Mouse (Mus musculus) kidney, postnatal 25 days (tissue): ENCODE results near the gene Fam3c.
A peak's percentile ranks its signal among the peaks of the same experiment; 100 is the strongest.

Experiments used
- DNase-seq, 2 experiments: peaks; one replicate each; pipeline ENCODE4 v3.0.0; 2021; ENCODE audit warnings: mixed read lengths in 2 of 2

The Fam3c gene

GRCm38 (mm10) chr6:22351551-22351950 is 4.5 kb downstream of the Fam3c start:
- no peak for DNase-seq

DNA sequence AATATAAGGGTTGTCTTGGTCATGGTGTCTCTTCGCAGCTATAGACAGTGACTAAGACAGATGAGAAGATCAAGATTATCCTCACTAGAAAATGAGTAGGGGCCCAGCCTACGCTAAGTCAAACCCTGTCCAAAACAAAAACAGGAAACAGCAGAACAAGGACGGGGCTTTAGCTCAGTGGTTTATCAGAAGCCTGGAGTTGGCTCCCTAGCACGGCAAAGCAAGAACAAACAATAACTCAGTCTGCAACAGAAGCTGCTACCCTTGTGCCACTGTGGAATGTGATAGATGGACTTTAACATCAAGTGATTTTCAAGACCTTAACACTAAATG is 5.8 kb downstream of the Fam3c start:
- no peak for DNase-seq

- DNase-seq, result no peak
Measured at GRCm38 (mm10) chr6:22349531-22350238, 6.4 kb downstream of the Fam3c start.

GRCm38 (mm10) chr6:22348975-22349374 is 7.1 kb downstream of the Fam3c start:
- DNase-seq, result no peak

DNA sequence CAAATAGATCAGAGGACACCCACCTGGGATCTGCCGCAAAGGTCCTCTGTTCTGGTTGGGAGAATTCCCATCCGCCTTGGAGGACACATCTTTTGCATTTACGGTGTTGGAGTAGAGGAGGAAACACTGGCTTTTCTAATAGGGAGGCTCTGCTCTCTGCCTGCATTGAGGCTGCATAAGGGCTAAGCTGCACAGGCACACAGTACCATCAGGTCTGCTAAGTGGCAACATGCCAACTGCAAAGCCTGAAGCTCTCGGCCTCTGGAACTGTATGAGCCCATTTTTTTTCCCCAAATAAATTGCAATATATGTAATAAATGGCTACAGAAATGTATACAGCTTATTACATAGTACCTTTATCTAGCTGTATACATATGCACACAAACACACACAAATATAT is 7.9 kb downstream of the Fam3c start:
- no peak for DNase-seq

DNA sequence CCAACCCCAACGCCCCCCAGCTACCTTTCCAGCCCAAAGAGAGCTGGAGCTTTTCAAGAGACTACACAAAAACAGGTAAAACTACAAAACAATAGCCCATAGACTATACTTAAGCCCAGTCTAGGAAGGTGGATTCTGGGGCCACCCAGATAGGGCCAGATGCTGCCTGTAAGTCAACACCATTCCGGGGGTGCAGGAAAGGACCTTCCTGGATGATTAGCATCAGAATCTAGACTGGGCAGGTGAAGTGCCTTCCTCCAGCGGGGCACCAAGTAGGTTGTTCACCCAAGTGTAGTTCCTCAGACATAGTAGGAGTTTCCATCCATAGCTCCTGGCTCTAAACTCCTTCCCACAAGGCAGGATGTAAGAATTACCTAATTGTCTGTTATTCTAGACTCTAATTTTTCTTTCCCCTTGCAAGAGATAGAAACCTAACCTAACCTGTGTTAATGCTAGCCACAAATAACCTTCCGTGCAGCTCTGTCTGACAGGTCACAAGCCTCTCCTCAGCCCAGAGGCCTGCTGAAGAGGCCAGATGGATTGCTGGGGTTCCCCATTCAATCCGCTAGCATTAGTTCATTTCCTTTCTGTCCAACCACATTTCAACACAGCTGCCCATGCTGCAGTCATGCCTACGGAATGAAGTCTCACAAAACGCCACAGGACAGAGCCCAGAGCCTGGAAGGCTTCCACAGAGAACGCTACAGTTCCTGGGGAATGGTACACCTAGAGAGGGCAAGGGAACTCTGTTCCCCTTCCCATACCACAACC is 8.7 kb downstream of the Fam3c start:
- no peak for DNase-seq

GRCm38 (mm10) chr6:22344443-22344842 is 11.6 kb downstream of the Fam3c start:
- DNase-seq, result no peak

- no peak for DNase-seq
Measured at GRCm38 (mm10) chr6:22343706-22344105, 12.3 kb downstream of the Fam3c start.

GRCm38 (mm10) chr6:22343292-22343691 is 12.8 kb downstream of the Fam3c start:
- no peak for DNase-seq

DNA sequence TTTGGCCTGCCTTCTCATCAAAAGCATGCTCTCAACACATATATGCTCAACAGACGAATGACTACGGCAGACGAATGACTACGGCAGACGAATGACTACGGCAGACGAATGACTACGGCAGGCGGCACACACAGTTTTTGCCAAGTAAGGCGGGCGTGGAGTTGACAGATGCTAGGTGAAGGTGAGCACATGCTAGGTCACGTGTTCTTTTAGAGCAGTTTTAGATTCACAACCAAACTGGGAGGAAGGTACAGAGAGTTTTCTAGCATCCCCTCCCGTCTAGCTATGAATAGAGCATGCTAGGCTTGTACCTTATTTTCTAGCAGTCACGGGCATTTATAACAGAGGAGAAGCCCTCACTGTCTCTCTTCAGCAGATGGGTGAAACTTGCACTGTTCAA is 15.3 kb downstream of the Fam3c start:
- no peak for DNase-seq

DNA sequence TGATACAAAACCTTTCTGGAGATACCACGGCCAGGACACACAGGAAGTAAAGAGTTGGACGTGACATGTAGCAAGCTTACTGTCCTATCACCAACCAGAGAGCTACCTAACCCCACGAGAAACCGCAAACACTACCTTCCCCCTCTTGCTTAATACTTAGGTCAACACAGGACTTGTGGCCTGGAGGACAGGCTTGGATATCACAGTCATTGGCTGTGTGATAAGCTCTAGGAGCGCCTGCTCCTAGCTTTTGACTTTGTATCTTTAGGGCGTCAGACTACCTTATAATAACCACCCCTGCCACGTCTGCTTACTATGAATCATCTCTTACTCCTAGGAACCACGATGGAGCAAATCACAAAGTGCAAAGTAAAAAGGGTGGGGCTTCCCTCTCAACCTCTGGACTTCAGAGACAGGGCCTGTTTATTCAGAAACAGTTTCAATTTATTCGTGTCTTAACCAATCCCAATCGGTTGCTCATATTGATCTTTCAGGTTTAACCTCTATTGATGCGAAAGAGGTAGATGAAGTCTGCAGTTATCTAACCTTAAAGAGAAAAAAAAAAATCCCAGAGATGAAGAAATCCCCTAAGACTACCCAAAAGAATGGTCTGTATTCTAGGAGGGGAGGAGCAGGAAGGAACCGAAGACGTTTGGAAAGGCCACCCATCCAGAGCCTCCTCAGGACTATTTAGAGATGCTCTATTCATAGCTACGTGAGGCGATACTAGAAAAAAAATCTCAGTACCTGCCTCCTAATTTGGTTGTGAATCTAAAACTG is 16.1 kb downstream of the Fam3c start:
- no peak for DNase-seq

DNA sequence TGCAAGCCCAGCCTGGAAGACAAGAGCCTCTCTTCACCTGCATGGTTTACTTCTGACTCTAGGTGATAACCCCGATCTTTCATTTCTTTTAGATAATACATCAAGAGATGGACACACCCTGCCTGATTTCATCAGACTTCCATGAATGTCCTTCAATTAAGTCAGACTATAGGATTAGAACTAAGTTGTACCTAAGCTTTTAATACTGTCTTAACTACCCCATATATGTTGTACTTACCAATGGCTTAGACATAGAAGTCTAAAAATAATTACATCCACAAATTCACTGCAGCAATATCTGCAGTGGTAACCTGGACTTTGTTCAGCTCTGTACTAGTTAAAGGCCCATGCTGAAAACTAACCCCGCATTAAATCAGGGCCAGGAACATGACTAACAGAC is 23.5 kb downstream of the Fam3c start:
- no peak for DNase-seq

DNA sequence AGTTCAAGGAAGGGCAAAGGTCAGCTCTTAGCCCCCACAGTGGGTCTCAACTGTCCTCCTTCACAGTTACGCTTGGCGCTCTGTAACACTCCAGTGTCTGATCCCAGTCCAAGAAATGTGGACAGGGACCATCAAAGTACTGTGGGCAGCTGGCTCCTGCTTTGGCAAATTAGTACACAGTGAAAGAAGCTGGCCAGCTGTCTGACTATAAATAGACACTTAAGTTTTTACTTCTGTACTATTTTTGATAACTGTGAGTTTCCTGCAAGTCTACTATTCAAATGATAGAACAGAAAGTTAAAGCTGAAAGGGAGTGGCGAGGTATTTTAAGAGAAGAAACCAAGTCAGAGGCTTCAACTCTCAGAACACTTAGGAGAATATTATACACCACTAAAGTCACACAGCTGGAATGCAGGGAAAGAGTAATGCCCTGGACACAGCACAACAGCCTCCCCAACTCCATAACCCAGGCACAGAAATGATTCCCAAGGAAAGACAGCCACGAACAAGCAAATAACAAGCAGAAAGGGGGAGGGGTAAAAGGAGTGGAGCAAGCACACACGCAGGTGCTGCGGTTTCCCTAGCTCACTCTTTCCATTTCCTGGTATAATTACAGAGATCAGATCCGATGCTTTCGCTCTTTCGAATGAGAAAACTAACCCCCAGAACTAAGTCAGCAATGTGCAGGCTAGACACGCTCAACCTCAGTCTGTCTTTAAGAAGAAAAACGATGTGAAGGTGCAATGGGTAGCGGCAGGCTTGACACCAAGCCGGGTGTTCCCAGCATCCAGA is 25.7 kb downstream of the Fam3c start:
- no peak for DNase-seq

DNA sequence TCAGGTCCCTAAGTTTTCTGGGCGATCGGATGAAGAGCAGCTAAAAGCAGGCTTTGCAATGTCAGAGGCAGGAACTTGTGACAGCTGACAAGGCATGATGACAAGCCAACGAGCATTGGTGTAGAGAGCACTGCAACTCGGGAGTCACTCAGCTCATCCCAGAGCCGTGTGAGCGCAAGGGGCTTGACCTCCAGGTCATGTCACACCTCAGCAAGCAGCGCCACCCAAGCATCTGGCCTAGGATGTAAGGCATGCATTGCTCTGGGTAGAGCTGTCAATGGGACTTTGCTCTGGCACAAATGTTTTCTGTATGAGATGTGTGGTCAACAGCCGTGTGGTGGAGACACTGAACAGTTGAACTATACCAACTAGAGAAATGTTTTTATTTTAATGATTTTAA is 28.1 kb downstream of the Fam3c start:
- no peak for DNase-seq

GRCm38 (mm10) chr6:22327091-22327490 is 29.0 kb downstream of the Fam3c start:
- peak; percentile 38 to 46 for DNase-seq

GRCm38 (mm10) chr6:22326289-22326688 is 29.8 kb downstream of the Fam3c start:
- DNase-seq, result no peak

DNA sequence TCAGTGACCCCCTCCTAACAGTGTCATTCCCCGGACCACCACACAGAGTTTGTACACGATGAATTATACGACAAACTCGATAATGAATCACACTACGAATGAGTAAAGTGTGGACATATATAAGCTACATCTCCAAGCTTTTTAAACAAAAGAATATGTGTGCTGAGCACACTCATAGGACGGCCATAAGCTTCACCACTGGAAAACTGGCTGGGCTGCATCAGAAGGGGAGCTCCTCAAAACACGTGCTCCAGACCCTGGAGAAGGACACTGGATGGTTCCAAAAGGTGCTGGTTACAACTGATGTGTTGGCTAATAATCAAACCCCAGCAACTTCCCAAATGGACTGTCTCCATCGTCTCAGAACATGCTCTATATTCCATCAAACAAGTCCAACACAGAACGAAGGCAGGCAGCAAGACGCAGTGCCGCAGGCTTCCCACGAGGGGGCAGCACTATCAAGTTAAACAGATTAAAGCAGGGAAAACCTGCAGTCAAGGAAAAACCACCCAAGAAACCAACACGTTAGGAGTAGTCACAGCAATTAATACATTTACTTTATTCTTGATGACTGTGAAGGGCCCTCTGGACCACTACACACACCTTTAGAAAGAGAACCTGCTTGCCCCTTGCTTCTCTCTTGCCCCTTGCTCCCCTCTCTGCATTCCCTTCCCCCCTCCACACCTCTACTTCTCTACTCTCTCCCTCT is 30.5 kb downstream of the Fam3c start:
- peak; percentile 69 to 82 for DNase-seq

DNA sequence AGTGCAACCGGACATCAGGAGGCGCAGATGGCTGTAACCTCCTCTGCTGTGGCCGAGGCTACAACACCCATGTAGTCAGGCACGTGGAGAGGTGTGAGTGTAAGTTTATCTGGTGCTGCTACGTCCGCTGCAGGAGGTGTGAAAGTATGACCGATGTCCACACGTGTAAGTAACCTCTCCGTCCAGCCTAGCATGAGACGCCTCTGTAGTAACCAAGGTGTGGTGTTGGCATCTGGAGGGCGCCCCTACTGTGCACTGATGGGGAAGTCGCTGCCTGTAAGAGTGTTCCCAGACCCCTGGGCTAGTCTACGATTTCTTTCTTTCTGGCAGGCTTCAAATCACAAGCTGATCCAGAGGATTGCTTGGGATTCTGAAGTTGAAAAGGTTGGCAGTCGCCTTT is 58.0 kb downstream of the Fam3c start:
- DNase-seq, result no peak

DNA sequence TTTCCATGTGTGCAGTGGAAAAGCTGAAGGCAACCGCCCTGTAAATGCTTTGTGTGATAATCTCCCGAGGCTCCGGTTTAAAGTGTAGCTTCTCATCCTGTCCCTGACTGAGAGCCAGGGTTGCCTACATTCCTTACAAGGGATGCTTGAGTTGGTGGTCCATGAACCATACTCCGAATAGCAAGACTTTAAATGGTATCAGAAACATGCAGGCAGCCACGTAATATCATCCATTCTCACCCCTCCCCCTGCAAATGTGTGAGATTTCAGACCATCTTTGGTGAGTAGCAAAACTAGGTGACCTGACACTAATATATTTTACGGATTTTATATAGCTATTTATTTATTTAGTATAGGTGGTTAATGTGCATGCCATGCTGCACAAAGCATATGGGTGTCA is 59.0 kb downstream of the Fam3c start:
- no peak for DNase-seq

DNA sequence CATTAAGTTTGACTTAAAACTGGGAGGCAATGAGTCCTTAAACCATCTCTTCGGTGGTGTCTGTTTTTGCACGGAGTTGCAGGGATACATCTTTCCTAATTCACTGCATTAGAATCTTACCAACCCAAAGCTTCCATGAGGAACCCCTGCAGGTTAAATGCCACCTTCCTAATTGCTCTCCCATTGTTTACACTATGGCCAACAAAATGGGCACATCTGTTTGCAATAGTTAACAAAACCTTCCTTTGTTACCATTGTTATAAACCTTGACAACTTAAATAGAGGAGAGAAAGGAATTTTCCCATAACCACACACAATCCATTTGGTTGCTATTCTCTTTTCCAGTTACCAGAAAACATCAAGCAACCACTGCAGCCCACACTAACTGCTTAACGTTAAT is 62.1 kb downstream of the Fam3c start:
- DNase-seq, result no peak

GRCm38 (mm10) chr6:22292056-22292455 is 64.0 kb downstream of the Fam3c start:
- no peak for DNase-seq

DNA sequence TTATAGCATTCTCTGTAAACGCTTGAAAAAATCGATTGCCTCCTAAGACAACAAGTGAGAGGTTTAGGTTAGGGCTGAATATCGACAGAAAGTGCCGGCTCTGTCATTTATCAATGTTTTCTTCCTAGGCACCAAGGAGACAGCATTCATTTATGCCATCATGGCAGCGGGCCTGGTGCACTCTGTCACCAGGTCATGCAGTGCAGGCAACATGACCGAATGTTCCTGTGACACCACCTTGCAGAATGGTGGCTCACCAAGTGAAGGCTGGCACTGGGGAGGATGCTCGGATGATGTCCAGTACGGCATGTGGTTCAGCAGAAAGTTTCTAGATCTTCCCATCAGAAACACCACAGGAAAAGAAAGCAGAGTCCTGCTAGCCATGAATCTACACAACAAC is 65.3 kb downstream of the Fam3c start:
- no peak for DNase-seq
